Mouse (Mus musculus): Measurements from ENCODE around the gene Atp8b3. TPM values are rescaled to one million over a fixed set of nuclear protein-coding genes. Genes with fewer than 3 reads are reported as not detected.

Gene Atp8b3
- polyA plus RNA-seq, 1 experiment from 2014 or later, result 0.90 TPM

Other genes with a start within 250 kb of the Atp8b3 start
- gene Rps15, start 246.7 kb downstream of the Atp8b3 start, polyA plus RNA-seq (2016; fragmentation: Nextera tagmentation; extraction: Ambion mirVana), result 971 and 1,039 TPM in 2 replicates
- 30.4 and 86.1 TPM in 2 replicates for gene Apc2, start 243.1 kb downstream of the Atp8b3 start, polyA plus RNA-seq (2016; fragmentation: Nextera tagmentation; extraction: Ambion mirVana)
- 55.6 and 60.9 TPM in 2 replicates for gene 2310011J03Rik, start 218.6 kb downstream of the Atp8b3 start, polyA plus RNA-seq (2016; fragmentation: Nextera tagmentation; extraction: Ambion mirVana)
- 3.3 and 3.9 TPM in 2 replicates for gene Pcsk4, start 209.6 kb downstream of the Atp8b3 start, polyA plus RNA-seq (2016; fragmentation: Nextera tagmentation; extraction: Ambion mirVana)
- 7.2 and 11.2 TPM in 2 replicates for gene Reep6, start 209.2 kb downstream of the Atp8b3 start, polyA plus RNA-seq (2016; fragmentation: Nextera tagmentation; extraction: Ambion mirVana)
- gene Adamtsl5, start 190.7 kb downstream of the Atp8b3 start, polyA plus RNA-seq (2016; fragmentation: Nextera tagmentation; extraction: Ambion mirVana), result 0.45 and 1.3 TPM in 2 replicates
- gene Plk5, start 182.7 kb downstream of the Atp8b3 start, polyA plus RNA-seq (2016; fragmentation: Nextera tagmentation; extraction: Ambion mirVana), result 0.22 and 0.44 TPM in 2 replicates
- 7.2 and 8.8 TPM in 2 replicates for gene Mex3d, start 151.5 kb downstream of the Atp8b3 start, polyA plus RNA-seq (2016; fragmentation: Nextera tagmentation; extraction: Ambion mirVana)
- 341 and 365 TPM in 2 replicates for gene Mbd3, start 139.6 kb downstream of the Atp8b3 start, polyA plus RNA-seq (2016; fragmentation: Nextera tagmentation; extraction: Ambion mirVana)
- 648 and 654 TPM in 2 replicates for gene Uqcr11, start 132.3 kb downstream of the Atp8b3 start, polyA plus RNA-seq (2016; fragmentation: Nextera tagmentation; extraction: Ambion mirVana)
- gene Tcf3, start 105.5 kb downstream of the Atp8b3 start, polyA plus RNA-seq (2016; fragmentation: Nextera tagmentation; extraction: Ambion mirVana), result 191 and 198 TPM in 2 replicates
- 1.1 and 2.0 TPM in 2 replicates for gene Onecut3, start 44.3 kb downstream of the Atp8b3 start, polyA plus RNA-seq (2016; fragmentation: Nextera tagmentation; extraction: Ambion mirVana)
- 33.3 and 38.5 TPM in 2 replicates for gene Rexo1, start 22.4 kb upstream of the Atp8b3 start, polyA plus RNA-seq (2016; fragmentation: Nextera tagmentation; extraction: Ambion mirVana)
- gene Klf16, start 38.2 kb upstream of the Atp8b3 start, polyA plus RNA-seq (2016; fragmentation: Nextera tagmentation; extraction: Ambion mirVana), result 6.9 and 7.3 TPM in 2 replicates
- 89.1 and 109 TPM in 2 replicates for gene Abhd17a, start 51.2 kb upstream of the Atp8b3 start, polyA plus RNA-seq (2016; fragmentation: Nextera tagmentation; extraction: Ambion mirVana)
- gene Scamp4, start 63.7 kb upstream of the Atp8b3 start, polyA plus RNA-seq (2016; fragmentation: Nextera tagmentation; extraction: Ambion mirVana), result 89.9 and 92.0 TPM in 2 replicates
- 11.0 and 11.3 TPM in 2 replicates for gene Adat3, start 63.8 kb upstream of the Atp8b3 start, polyA plus RNA-seq (2016; fragmentation: Nextera tagmentation; extraction: Ambion mirVana)
- 4.6 and 5.5 TPM in 2 replicates for gene Gm49322, start 66.9 kb upstream of the Atp8b3 start, polyA plus RNA-seq (2016; fragmentation: Nextera tagmentation; extraction: Ambion mirVana)
- gene Csnk1g2, start 83.7 kb upstream of the Atp8b3 start, polyA plus RNA-seq (2016; fragmentation: Nextera tagmentation; extraction: Ambion mirVana), result 169 and 180 TPM in 2 replicates
- gene Btbd2, start 117.9 kb upstream of the Atp8b3 start, polyA plus RNA-seq (2016; fragmentation: Nextera tagmentation; extraction: Ambion mirVana), result 77.0 and 77.1 TPM in 2 replicates
- gene Mknk2, start 139.0 kb upstream of the Atp8b3 start, polyA plus RNA-seq (2016; fragmentation: Nextera tagmentation; extraction: Ambion mirVana), result 93.2 and 97.8 TPM in 2 replicates
- gene Mob3a, start 162.9 kb upstream of the Atp8b3 start, polyA plus RNA-seq (2016; fragmentation: Nextera tagmentation; extraction: Ambion mirVana), result 68.8 and 77.2 TPM in 2 replicates
- gene Izumo4, start 163.1 kb upstream of the Atp8b3 start, polyA plus RNA-seq (2016; fragmentation: Nextera tagmentation; extraction: Ambion mirVana), result 13.7 and 18.7 TPM in 2 replicates
- gene Ap3d1, start 203.1 kb upstream of the Atp8b3 start, polyA plus RNA-seq (2016; fragmentation: Nextera tagmentation; extraction: Ambion mirVana), result 59.9 and 65.8 TPM in 2 replicates
- gene Dot1l, start 216.1 kb upstream of the Atp8b3 start, polyA plus RNA-seq (2016; fragmentation: Nextera tagmentation; extraction: Ambion mirVana), result 20.3 and 22.8 TPM in 2 replicates

Measured in hindbrain, embryonic 10.5 days (tissue).